Mouse (Mus musculus) gastrocnemius, postnatal 4 days (tissue): ENCODE measurements around the gene Mbd4. TPM values are rescaled to one million over a fixed set of nuclear protein-coding genes. Genes with fewer than 3 reads are reported as not detected.
A peak's percentile ranks its signal among the peaks of the same experiment; 100 is the strongest.

Experiments used
- DNase-seq, 2 experiments: peaks; one replicate each; pipeline ENCODE4 v3.0.0; 2021 to 2022; ENCODE audit warnings: low spot score in 2 of 2, mixed read lengths in 2 of 2
- total RNA-seq, 2 experiments: library from RNA; stranded (reverse); gene quantifications; 2 replicates each; pipeline ENCODE4 v1.2.3; 2021

Gene Mbd4
- total RNA-seq, 2 experiments from 2014 or later, result 4.8 to 5.4 TPM

- DNase-seq, result peak in 1 of 2 experiments; percentile 43
These were observed 39.1 kb downstream of the Mbd4 start for GRCm38 (mm10) chr6:115814104-115814503.

GRCm38 (mm10) chr6:115811606-115812005, 41.6 kb downstream of the Mbd4 start:
- no peak for DNase-seq

GRCm38 (mm10) chr6:115808488-115809231, 44.5 kb downstream of the Mbd4 start, which contains the start of gene Rpl32:
TSS of gene Rpl32 (minus strand) at chr6:115808747.
- peak; percentile 70 to 86 for DNase-seq

GRCm38 (mm10) chr6:115808196-115808487, 45.0 kb downstream of the Mbd4 start:
- DNase-seq, result no peak

GRCm38 (mm10) chr6:115807464-115808195, 45.5 kb downstream of the Mbd4 start:
- DNase-seq, result no peak

- no peak for DNase-seq
These were observed 48.6 kb downstream of the Mbd4 start for GRCm38 (mm10) chr6:115804432-115805192.

GRCm38 (mm10) chr6:115803541-115804382, 49.4 kb downstream of the Mbd4 start:
- DNase-seq, result peak; percentile 40 to 79

- no peak for DNase-seq
These were observed 51.4 kb downstream of the Mbd4 start for GRCm38 (mm10) chr6:115801811-115802210.

GRCm38 (mm10) chr6:115792691-115793215, 60.4 kb downstream of the Mbd4 start:
- DNase-seq, result peak in 1 of 2 experiments; percentile 32

GRCm38 (mm10) chr6:115791842-115792686, 61.1 kb downstream of the Mbd4 start:
- DNase-seq, result peak; percentile 40 to 52

- no peak for DNase-seq
These were observed 62.2 kb downstream of the Mbd4 start for GRCm38 (mm10) chr6:115791016-115791415.

Other genes with a start within 250 kb of the Mbd4 start
- 100 to 1,000 TPM; 123 to 137 TPM for gene Raf1, start 176.7 kb downstream of the Mbd4 start, total RNA-seq
- under 1 TPM; 0.66 to 0.73 TPM for gene Tmem40, start 91.0 kb downstream of the Mbd4 start, total RNA-seq
- gene Cand2, start 78.8 kb downstream of the Mbd4 start, total RNA-seq, result 100 to 1,000 TPM; 103 to 106 TPM
- 1,000 to 10,000 TPM; 1,342 to 1,439 TPM for gene Rpl32, start 44.6 kb downstream of the Mbd4 start, total RNA-seq
- under 1 TPM; 0.15 to 0.26 TPM for gene Efcab12, start 15.0 kb downstream of the Mbd4 start, total RNA-seq
- 10 to 100 TPM; 16.7 to 18.6 TPM for gene Ift122, start 99 bp upstream of the Mbd4 start, total RNA-seq
- under 1 TPM; 0.62 to 0.93 TPM for gene Rho, start 78.4 kb upstream of the Mbd4 start, total RNA-seq
- not detected for gene H1foo, start 91.6 kb upstream of the Mbd4 start, total RNA-seq
- gene Plxnd1, start 141.6 kb upstream of the Mbd4 start, total RNA-seq, result 100 to 1,000 TPM; 125 to 133 TPM